In genomic region chr7:3875032-3875431, GRCm38 (mm10) we compare ENCODE assay signal across 10 mouse cellular contexts. TPM values are rescaled to one million over a fixed set of nuclear protein-coding genes. Genes with fewer than 3 reads are reported as not detected.
"Had no signal": no experiment of that assay in that cellular context is flagged by ENCODE, and none has a peak within 500 bp of the region (broad histone marks: within the 10 kb centered on the region; RNA-seq: fewer than 3 reads in every experiment).

No protein-coding gene starts in this region.

RNA-seq across cellular contexts. Expression of gene Gm14548, which starts 22.9 kb away (rescaled TPM):
- total RNA-seq: gastrocnemius, adult 18-20 months; gastrocnemius, adult 2 months; gastrocnemius, adult 8-10 months; gastrocnemius, postnatal 25 days; heart, adult 18-20 months had no signal

RNA-seq across cellular contexts. Expression of gene Pira2, which starts 30.2 kb away (rescaled TPM):
- total RNA-seq: forebrain, postnatal 0 days; gastrocnemius, adult 2 months; gastrocnemius, adult 8-10 months had no signal

RNA-seq across cellular contexts. Expression of gene Lilra6, which starts 40.3 kb away (rescaled TPM):
- total RNA-seq: gastrocnemius, postnatal 14 days; gastrocnemius, postnatal 36 days; granulocyte monocyte progenitor cell, adult 5-6 weeks had no signal

RNA-seq across cellular contexts. Expression of gene Gm15448, which starts 49.5 kb away (rescaled TPM):
- total RNA-seq: common myeloid progenitor, adult 5-6 weeks; forebrain, postnatal 0 days; gastrocnemius, adult 18-20 months; gastrocnemius, adult 2 months had no signal
